14 mouse cellular contexts compared by ENCODE assay signal in genomic region chr2:12187646-12188045, GRCm38 (mm10).
"Had no signal": no experiment of that assay in that cellular context is flagged by ENCODE, and none has a peak within 500 bp of the region (broad histone marks: within the 10 kb centered on the region; RNA-seq: fewer than 3 reads in every experiment).

No protein-coding gene starts in this region.

- H3K4me3 ChIP-seq: layer of hippocampus, adult 2 months; limb, embryonic 15.5 days; liver, embryonic 12.5 days; midbrain, embryonic 15.5 days; neural tube, embryonic 12.5 days had no signal

- DNase-seq: kidney, adult 8-10 months; kidney, postnatal 10 days; kidney, postnatal 4 days; lung, embryonic 14.5 days; lung, postnatal 10 days; lung, postnatal 4 days; thymus, postnatal 4 days had no signal

- ATAC-seq: inflammation-experienced regulatory T-cells, adult 6 months; intestine, postnatal 0 days; liver, embryonic 12.5 days; midbrain, embryonic 15.5 days had no signal

- H3K27ac ChIP-seq: layer of hippocampus, adult 2 months; limb, embryonic 15.5 days; liver, embryonic 12.5 days; midbrain, embryonic 15.5 days; neural tube, embryonic 12.5 days had no signal
